Mouse (Mus musculus) midbrain, embryonic 14.5 days (tissue): Measurements from ENCODE around the gene Mnt. TPM values are rescaled to one million over a fixed set of nuclear protein-coding genes. Genes with fewer than 3 reads are reported as not detected.
A peak's percentile ranks its signal among the peaks of the same experiment; 100 is the strongest.

Source experiments
- microRNA-seq: library from miRNA; unstranded; fragments of <30 nt; microRNA quantifications from one replicate; pipeline ENCODE4, GENCODE M21; 2016
- polyA plus RNA-seq: library from polyadenylated mRNA; unstranded; fragments of >200 nt; fragmentation: Nextera tagmentation; extraction: Ambion mirVana; gene quantifications from 2 replicates; pipeline ENCODE4 v1.2.1, GENCODE M21; 2014

Mnt gene
- polyA plus RNA-seq, 1 experiment from 2014 or later: 9.8 TPM

Small RNAs within 50 kb of the gene (microRNA-seq; reads per million reads assigned to microRNA genes)
- 1.6 reads per million, percentile 6 among the genes with 10 or more reads in this experiment for gene Mir6926

Other genes starting within 250 kb of the Mnt start
- 9.2 and 10.6 TPM in 2 replicates for gene Rap1gap2, start 220.0 kb upstream of the Mnt start, polyA plus RNA-seq
- 3.8 and 4.2 TPM in 2 replicates for gene Ccdc92b, start 211.3 kb upstream of the Mnt start, polyA plus RNA-seq
- 13.7 and 14.4 TPM in 2 replicates for gene Cluh, start 181.4 kb upstream of the Mnt start, polyA plus RNA-seq
- 105 and 120 TPM in 2 replicates for gene Pafah1b1, start 106.2 kb upstream of the Mnt start, polyA plus RNA-seq
- gene Mettl16, start 60.1 kb upstream of the Mnt start, polyA plus RNA-seq: 34.4 and 41.1 TPM in 2 replicates
- 24.3 and 25.7 TPM in 2 replicates for gene Sgsm2, start 66.1 kb downstream of the Mnt start, polyA plus RNA-seq
- gene Tsr1, start 67.2 kb downstream of the Mnt start, polyA plus RNA-seq: 25.6 and 31.0 TPM in 2 replicates
- 14.0 and 15.9 TPM in 2 replicates for gene Smg6, start 94.9 kb downstream of the Mnt start, polyA plus RNA-seq
- 34.4 and 49.9 TPM in 2 replicates for gene Srr, start 95.0 kb downstream of the Mnt start, polyA plus RNA-seq